Mouse (Mus musculus): ENCODE results near the gene Trio.

Trio gene

DNA sequence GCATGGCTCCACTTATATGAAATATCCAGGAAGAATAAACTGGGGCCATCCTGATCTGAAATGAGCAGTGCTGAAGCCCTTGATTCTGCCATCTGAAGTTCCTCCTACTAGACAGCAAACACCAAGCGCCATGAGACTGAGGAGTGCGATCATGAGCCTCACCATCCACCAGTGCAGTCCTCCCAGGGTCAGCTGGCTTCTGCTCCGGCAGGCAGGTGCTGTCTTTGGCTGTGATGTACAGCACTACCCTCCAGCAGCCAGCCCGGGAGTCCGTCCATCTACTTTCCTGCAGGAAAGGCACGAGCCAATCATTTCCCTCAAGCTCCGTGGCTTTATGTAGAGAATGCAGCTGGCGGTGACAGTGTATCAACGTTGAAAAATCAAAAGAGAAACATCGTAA is 10.0 kb upstream of the Trio start:
- DNase-seq (ENCODE audit: low spot score), result no peak

DNA sequence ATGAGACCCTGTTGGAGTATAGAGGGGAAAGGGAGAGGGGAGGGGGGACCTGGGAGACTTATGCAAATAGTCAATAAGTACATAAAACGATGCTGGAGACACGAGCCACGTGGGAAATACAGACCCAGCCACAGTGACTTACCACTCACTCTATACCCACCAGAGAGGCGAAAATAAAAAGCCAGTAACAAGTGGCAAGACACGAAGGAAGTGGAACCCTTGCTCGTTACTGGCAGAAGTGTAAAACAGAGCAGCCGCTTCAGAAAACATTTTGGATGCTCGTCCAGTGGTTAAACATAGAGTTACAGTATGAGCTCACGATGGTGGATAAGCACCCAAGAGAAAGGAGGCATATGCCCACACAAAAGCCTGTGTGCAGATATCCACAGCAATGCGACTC is 9.0 kb upstream of the Trio start:
- no peak for DNase-seq (ENCODE audit: low spot score)

DNA sequence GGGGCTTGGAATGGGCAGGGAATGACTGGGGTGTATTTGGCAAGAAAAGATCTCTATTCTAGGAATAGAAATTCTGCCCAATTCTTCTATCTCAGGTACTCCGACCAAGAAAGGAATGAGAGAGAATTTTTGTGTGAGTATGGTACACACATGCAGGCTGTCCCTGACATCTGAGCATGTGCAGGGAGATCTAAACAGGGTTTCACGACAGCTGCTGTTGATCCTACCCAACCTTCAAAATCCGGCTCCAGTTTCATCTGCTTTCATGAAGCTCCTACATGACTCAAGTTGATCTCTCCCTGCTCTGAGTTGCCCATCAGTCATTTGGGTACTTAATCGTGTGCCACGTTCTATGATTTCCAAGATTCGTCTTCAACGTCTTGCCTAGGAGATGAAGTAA is 3.7 kb upstream of the Trio start:
- no peak for DNase-seq (ENCODE audit: low spot score)

DNA sequence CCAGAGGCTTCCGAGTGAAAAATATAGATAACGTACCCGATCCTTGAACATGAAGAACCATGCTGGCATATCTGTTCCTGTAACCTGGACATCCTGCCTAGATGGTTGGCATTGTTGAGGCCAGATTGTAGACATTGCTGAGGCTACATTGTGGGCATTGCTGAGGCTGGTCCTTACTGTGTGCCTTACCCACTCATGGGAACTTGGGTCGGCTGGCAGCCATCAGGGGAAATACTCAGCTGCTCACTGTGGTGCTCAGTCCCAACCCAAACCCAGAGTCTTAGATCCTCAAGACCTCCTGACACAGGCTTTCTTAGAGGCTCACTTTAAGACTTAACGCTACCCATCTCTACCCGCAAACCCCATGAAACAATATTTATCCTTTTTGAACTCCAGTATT is 2.9 kb upstream of the Trio start:
- no peak for DNase-seq (ENCODE audit: low spot score)

DNA sequence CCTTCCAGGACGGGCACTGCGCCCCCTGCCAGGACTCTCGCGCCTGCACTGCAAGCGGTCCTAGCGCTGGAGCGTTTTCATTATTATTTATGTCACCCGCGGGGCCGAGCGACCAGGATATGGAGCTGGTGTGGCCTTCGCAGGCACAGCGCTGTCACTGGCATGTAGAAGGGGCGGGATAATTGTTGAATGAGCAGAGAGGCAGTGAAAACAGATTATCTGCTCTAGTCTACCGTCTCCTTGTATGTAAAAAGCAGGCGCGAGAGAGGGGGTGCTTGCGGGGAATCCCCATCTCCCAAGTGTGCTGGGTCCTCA is 476 bp upstream of the Trio start:
- no peak for DNase-seq (ENCODE audit: low spot score)

DNA sequence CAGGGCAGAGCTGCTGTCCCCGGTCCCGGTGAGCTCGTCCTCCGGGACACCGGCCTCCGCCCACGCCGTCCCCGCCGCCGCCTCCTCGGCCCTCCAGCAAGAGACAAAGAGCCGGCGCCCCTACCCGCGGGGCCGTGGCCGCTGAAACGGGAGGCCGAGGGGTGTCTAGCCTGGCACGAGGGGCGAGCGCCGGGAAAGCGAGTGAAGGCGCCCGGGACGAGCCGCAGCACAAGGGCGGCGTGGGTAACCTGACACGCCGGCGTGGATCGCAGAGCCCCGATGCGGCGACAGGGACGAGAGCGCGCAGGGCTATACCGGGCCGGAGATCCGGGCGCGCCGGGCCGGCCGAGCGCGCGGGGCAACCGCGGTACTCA is 696 bp downstream of the Trio start:
- no peak for DNase-seq (ENCODE audit: low spot score)

DNA sequence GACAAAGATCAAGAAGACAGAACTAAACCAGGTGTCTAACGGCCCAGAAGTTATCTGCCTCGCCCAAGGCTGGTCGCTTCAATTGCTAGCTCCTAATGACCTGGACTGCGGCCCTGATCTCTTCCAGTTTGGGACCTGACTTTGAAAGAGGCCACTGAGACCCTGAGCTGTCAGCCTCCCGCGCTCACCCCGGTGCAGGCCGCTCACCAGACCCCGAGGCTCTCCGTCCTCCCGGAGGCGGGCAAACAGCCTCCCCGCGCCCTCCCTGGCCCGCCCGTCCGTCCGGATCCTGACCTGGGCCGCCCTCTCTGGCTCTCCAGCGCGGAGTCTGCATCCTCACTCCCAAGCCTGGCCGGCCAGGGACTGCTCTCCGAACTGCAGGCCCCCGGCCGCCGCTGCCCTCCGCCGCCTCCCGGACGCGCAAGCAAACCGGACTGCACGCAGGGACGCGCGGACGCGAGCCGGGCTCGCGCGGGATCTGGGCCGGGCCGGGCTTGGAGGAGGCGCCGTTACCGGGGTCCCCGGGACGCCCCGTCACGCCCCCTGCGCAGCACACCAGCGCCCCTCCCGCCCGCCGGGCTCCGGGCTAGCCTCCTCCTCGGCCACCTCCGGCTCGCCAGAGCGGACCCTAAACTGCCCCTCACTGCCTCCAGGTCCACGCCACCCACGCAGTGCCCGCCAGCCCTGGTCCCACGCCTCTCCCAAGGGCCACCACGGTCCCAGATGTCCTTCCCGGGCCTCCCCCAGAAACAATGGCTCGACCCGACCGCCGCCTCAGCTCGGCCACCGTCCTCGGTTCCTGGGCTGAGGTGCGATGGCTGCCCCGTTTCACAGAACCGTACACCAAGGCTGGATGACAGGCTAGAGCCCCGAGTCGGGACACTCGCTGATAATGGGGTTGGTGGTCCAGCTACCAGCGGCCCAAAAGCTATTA is 1.4 kb downstream of the Trio start:
- DNase-seq (ENCODE audit: low spot score), result peak; percentile 60

DNA sequence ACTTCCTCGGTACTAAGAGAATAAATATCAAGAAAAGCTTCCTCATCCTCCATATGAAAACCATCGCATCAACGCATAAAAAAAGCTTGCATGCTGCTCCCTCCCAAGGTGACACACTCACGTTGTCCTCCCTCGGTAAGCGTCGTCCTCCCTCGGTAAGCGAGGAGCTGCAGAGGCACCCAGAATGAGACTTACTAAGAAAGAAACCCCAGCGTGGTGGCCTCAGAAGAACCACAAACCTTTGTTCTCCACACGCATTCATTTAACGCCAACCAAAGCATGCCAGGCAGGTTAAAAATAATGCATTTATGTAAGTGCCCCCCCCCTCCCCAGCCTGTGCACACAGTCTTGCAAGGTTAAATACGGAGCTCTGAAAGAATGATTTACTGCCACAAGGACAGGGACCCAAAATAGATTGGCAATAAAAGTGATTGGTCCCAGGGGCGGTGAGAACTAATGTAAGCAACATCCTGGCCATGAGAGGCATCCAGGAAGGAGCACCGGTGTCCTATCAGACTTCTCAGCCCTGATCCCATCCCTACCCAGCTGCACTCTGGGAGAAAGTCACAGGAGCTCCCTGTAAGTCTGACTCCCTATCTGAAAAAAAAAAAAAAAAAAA is 3.9 kb downstream of the Trio start:
- no peak for DNase-seq (ENCODE audit: low spot score)

DNA sequence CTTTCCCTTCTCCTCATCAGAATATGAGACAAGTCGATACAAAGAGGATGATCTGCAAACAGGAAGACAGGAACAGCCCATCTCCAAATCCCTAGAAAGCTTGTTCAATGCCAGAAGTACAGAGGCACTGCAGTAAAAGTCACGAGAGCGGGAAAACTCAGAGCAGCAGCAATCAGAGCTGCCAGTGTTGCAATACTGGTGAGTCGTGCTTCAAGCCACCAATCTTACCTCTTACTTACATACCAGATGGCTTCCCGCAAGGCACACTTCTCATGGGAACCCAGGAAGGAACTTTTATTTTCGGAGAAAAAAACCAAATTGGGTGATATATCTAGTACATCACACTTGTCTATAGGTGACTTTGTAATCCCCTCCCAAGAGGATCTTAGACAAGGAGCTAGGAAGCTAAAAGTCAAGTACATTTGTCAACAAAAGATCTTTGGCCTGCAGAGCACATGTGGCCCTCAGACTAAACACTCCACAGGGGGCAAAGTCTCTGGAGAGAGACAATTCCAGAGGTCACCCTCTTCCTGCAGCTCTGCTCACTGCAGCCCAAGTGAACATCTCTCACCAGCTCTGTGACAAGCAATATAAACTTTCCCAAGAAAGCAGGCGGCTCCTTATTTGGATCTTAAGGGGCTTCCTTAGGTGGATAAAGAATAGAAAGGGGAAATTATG is 6.1 kb downstream of the Trio start:
- DNase-seq (ENCODE audit: low spot score), result no peak

DNA sequence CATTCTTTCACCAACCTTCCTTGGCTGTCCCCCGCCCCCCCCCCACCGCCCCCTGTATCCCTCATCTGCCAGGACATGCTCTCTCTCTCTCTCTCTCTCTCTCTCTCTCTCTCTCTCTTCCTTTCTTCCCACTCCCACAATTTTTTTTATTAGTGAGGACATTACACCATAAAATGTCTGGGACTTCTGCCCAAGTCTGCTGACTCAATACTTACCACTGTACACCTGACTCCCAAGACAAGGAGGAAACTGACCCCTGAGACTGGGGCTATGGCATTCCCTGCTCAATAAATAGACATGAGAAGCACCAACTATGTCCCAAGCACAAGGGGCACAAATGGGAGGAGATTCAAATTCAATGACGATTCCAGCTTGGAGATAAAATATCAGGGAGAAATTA is 18.1 kb downstream of the Trio start:
- DNase-seq (ENCODE audit: low spot score), result no peak

DNA sequence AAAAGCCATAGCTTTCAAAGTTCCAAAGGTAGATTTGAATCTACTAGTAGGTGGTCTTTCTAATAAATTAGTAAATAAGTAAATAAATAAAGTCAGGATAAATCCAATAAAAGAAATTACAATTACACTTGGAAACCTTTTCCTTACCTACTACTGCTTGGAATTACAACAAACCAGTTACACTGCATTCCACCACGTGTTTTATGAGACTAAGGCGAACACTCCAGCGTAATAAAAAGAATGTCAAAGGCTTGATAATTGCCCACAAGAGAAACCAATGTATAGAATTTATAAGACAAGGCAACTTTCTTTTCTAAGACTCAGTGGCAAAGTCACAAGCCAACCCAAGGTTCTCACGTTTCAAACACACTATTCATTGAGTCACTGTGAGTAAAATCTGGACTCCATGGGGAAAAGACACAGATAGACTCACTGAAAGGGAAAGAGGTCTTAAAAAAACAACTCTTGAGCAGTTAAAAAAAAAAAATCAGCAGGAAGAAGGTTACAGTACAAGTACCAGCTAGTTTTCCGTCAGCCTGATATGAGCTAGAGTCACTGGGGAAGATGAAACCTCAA is 21.4 kb downstream of the Trio start:
- DNase-seq (ENCODE audit: low spot score), result no peak

DNA sequence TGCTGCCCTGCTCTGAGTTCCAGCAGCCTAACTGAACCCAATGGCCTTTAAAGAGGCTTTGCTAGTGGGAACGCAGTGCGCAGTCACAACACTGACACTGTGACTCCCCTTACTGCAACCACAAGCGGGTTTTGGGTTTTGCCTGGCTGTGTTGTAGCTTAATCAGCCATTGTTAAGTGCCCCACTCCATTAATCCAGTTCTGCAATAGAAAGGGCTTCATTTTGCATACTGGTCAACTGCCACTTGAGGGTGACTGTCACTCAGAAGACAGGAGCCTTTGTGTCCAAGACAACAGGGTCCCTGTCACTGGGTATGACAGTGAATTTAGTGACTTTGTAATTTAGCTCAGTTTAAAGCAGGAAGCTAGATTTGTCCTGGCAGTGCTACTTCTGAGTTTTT is 23.1 kb downstream of the Trio start:
- no peak for DNase-seq (ENCODE audit: low spot score)

DNA sequence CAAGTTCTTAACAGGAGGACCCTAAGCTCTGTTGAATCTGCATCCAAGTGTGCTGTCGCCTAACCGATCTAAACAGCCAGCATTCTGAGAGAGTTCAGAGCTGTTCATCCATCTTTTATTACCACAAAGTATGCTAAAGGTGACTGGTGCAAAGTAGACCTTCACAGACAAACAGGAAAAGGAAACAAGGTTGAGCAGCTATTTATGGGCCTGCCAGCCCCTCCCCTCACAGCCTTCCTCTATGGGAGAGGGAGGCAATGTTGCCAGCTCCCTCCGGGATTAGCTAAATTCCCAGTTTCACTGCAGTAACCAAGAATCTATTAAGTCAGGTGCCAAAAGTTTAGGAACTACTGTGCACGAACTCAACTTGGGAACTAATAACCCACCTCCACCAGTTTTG is 24.3 kb downstream of the Trio start:
- DNase-seq (ENCODE audit: low spot score), result no peak

DNA sequence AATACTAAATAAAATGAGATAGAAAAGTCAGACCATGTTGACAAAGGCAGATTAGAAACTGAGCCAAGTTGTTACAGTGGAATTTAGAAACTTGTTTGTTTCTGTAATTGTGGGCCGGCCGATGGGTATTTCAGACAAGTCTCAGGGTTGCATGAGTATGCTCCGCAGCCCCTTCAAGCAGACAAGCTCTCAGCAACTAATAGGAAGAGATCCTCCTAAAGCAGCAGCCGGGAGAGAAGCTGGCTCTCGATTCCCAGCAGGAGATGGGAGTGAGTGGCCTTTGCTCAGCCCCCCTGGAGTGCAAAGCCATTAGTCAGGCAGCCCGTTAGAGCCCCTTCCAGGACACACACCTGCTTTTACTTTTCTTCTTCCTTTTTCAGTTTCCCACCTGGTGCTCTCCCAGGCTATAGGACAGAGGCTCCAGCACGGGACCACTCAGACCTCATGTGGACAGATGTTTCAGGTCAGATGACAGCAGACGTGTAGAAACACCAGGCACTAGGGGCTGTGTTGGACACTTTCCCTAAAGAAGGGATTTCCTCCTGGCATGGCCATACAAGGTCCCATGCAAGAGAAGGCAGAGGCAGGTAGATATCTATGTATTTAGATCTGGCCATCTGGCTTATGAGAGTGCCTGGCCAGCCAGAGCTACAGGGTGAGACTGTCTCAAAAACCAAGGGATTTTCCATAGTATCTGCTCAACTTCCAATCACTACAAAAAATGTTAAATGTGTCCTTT is 26.9 kb downstream of the Trio start:
- no peak for DNase-seq (ENCODE audit: low spot score)

DNA sequence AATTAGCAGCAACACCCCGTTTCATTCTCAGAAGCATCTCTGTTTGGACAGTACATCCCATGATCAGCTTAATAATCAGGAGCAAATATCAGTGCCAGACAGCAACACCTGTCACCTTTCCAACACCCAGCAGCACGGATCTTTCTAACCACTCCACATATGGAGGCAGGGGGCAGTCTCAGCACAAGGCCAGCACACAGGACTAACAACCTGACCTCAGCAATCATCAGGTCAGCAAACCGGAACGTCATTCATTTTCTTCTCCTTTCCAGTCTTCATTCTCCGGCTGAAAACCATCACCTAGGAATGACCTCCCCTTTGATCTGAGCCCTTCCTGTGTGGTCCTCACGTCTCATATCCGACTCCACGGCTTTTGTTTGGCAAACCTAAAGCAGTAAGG is 27.7 kb downstream of the Trio start:
- no peak for DNase-seq (ENCODE audit: low spot score)

DNA sequence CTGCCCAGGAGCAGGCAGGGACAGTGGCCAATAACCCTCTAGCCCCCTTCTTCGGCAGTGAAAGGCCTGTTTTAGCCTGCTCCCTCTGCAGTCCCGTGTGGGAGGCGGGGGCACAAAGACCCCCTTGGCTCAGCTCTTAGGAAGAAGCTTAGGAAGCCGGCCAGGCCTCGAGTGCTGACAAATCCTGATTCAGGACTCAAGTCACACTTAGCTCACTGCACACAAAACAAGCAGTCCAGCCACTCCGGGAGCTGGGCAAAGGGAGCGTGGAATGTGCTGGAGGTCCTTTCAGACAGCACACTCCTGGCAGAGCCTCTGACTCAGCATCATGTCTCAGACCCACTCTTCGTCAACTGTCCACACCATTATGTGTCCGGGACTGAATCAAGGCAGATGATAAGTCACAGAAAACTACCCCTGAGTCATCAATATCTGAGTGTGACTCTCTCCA is 28.2 kb downstream of the Trio start:
- DNase-seq (ENCODE audit: low spot score), result peak; percentile 43

DNA sequence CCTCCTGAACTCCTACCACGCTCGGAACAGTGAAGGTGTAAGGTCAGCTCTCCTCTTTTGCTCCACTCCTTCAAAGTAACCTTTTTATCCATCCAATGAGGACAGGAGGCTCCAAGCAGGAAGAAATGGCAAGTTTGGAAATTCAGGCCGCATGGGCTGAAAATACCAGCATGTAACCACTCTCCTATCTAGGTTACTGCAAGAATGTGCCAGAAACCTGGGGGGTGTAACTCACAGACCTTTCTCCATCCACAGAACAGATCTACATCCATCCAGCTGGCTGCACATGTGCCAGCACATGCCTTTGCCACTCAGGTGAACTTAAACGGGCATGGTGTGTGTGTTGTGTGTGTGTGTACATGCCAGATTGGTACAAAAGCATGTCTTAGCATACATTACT is 28.9 kb downstream of the Trio start:
- no peak for DNase-seq (ENCODE audit: low spot score)

DNA sequence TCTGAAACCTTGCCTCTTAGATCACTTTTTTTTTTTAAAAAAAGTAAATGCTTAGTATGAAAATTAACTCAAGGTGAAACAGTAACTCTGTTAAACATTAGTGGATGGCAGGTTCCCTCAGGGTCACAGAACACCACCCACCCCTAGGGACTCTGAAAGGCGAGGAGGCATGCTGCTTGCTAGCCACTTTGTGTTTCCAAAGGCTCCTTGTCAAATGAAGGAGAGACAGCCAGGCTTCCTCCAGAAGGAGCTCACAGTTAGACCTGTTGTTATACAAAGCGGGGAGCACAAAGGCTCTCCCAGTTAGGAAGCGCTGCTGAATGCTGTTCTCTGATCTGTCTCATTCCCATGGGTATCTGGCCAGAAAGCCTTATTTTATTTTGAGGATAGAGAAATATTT is 30.2 kb downstream of the Trio start:
- DNase-seq (ENCODE audit: low spot score), result no peak

DNA sequence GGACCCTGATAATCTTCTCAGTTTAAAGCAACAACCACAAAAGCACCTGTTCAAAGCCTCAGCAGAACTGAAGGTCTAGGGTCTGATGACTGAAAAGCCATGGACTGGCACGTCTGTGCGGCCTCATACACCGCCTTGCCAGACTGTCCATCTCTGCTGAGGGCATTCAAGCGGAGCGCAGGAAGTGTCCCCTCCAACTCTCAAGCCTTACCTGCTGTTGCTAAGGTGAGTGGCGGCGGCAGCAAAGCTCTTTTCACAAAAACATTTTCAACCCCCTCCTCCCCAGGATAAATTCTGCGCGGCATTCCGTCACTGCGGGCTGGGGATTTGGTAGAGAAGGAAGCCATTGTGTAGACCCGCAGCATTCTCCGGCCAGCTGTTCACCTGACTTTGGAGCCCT is 30.8 kb downstream of the Trio start:
- no peak for DNase-seq (ENCODE audit: low spot score)

DNA sequence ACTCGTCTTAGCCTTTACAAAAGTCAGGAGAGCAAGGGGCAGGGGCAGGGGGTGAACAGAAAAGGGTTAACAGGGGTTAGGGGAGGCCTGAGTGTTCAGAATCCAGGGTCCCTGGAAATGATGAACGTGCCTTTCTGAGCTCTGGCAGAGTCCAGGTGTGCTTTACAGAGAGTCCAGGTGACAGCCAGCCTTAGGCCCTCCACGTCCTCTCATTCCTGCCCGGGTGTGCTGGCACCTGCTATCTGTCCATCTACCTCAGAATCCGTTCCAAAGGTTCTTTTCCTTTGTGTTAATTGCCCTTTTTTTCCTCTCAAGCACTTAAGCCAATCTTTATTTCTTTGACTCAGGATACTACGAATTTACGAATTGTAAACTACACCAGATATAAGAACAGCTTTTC is 32.1 kb downstream of the Trio start:
- no peak for DNase-seq (ENCODE audit: low spot score)

DNA sequence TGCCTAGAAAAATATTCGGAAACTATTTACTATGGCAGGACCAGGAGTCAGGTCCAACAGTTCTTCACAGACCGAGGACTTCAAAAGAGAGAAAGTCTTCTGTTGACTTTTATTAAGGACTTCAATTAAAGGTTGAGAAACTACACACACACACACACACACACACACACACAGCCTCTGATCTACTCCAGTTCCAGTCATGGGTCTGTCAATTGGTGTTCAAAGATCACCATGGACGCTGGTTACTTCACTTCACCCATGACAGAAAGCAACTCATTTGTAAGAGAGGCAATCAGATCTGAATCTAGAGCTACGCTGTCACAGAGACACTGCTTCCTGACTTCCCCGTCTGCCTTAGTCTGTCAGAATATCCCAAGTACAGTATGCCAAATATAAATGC is 33.1 kb downstream of the Trio start:
- DNase-seq (ENCODE audit: low spot score), result no peak

DNA sequence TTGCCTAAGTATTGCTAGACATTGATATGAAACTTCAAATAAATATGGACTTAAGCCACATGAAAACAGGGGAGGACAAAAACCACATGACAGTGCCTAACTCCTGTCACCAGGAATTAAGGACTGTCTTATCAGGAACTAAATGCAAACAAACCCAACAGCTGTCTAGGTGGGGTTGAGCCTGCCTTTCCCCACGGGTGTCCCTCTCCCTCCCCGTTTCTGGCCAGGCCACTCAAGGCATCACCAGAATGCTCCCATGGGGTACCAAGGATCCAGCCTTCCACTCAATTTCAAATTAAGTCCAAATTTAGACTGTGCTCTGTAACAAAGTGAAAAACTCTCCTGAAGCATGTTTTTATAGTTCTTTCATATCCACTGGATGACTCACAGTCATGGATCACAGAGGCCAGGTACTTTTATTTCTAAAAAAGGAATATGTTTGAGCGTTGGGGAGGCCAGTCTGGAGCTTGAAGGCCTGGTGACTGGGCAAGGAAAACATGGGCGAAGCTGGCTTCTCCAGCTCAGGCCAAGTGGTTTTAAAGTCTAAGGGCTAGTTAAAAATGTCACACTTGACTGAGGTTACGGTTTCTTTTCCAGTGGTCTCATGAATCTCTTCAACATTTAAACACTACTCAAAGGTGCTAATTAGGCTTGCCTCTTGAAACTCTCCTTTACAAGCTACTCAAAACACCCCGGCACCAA is 33.6 kb downstream of the Trio start:
- peak; percentile 36 for DNase-seq (ENCODE audit: low spot score)
